Mouse (Mus musculus): ENCODE data around the gene Ptpa.

Ptpa gene

GRCm38 (mm10) chr2:30415936-30416648, at the start of gene Ptpa:
Gene Ptpa (plus strand): TSS chr2:30416039.
- DNase-seq (ENCODE audit: low spot score): peak; percentile 92

- no peak for DNase-seq (ENCODE audit: low spot score)
Observed at GRCm38 (mm10) chr2:30366203-30366602, 49.6 kb upstream of the Ptpa start.

- no peak for DNase-seq (ENCODE audit: low spot score)
Observed at GRCm38 (mm10) chr2:30371544-30371943, 44.3 kb upstream of the Ptpa start.

GRCm38 (mm10) chr2:30372726-30373125, 43.1 kb upstream of the Ptpa start:
- DNase-seq (ENCODE audit: low spot score): no peak

- DNase-seq (ENCODE audit: low spot score): no peak
Observed at GRCm38 (mm10) chr2:30375893-30376292, 39.9 kb upstream of the Ptpa start.

- no peak for DNase-seq (ENCODE audit: low spot score)
Observed at GRCm38 (mm10) chr2:30377721-30378120, 38.1 kb upstream of the Ptpa start.

GRCm38 (mm10) chr2:30379307-30379706, 36.5 kb upstream of the Ptpa start:
- no peak for DNase-seq (ENCODE audit: low spot score)

GRCm38 (mm10) chr2:30380564-30381376, 35.1 kb upstream of the Ptpa start:
- no peak for DNase-seq (ENCODE audit: low spot score)

GRCm38 (mm10) chr2:30381377-30381725, 34.5 kb upstream of the Ptpa start:
- no peak for DNase-seq (ENCODE audit: low spot score)

GRCm38 (mm10) chr2:30384814-30385213, 31.0 kb upstream of the Ptpa start:
- no peak for DNase-seq (ENCODE audit: low spot score)

- no peak for DNase-seq (ENCODE audit: low spot score)
Observed at GRCm38 (mm10) chr2:30385591-30385990, 30.2 kb upstream of the Ptpa start.

GRCm38 (mm10) chr2:30386913-30387312, 28.9 kb upstream of the Ptpa start:
- no peak for DNase-seq (ENCODE audit: low spot score)

GRCm38 (mm10) chr2:30389000-30389399, 26.8 kb upstream of the Ptpa start:
- DNase-seq (ENCODE audit: low spot score): no peak

GRCm38 (mm10) chr2:30392114-30392576, 23.7 kb upstream of the Ptpa start, which contains the start of gene Dolpp1:
Gene Dolpp1 (plus strand): TSS chr2:30392254.
- peak; percentile 100 for DNase-seq (ENCODE audit: low spot score)

- peak; percentile 66 for DNase-seq (ENCODE audit: low spot score)
Observed at GRCm38 (mm10) chr2:30392577-30393369, 23.1 kb upstream of the Ptpa start.

- no peak for DNase-seq (ENCODE audit: low spot score)
Observed at GRCm38 (mm10) chr2:30393370-30393656, 22.5 kb upstream of the Ptpa start.

GRCm38 (mm10) chr2:30395757-30396156, 20.1 kb upstream of the Ptpa start:
- DNase-seq (ENCODE audit: low spot score): no peak

GRCm38 (mm10) chr2:30396246-30396645, 19.6 kb upstream of the Ptpa start:
- no peak for DNase-seq (ENCODE audit: low spot score)

GRCm38 (mm10) chr2:30397986-30398512, 17.8 kb upstream of the Ptpa start:
- no peak for DNase-seq (ENCODE audit: low spot score)

GRCm38 (mm10) chr2:30399191-30400171, 16.4 kb upstream of the Ptpa start:
- DNase-seq (ENCODE audit: low spot score): no peak

- DNase-seq (ENCODE audit: low spot score): no peak
Observed at GRCm38 (mm10) chr2:30401581-30401980, 14.3 kb upstream of the Ptpa start.
